Mouse (Mus musculus) spleen, adult 12 weeks (tissue): ENCODE results near the gene Abca5.

Experiments used
- DNase-seq: peaks from one replicate; pipeline ENCODE4 v3.0.0; 2022; ENCODE audit warnings: low spot score

Abca5 gene

GRCm38 (mm10) chr11:110303411-110303810 is 34.1 kb downstream of the Abca5 start:
- DNase-seq: no peak

GRCm38 (mm10) chr11:110297917-110298533 is 39.5 kb downstream of the Abca5 start:
- DNase-seq: no peak

DNA sequence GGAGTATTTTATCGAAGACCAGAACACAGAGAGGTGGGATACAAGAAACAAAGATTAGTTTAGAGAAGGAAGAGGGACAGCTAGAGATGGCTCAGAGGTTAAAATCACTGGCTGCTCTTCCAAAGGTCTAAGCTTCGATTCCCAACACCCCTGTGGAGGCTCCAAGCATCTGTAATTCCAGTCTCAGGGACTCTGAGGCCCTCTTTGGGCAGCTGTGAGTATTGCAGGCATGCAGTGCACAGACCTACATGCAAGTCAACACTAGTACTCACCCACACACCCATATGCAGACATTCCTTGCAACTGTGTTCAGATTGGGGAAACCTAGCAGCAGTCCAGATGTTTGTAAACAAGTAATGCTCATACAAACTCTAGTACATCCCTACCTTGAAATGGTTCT is 46.9 kb downstream of the Abca5 start:
- no peak for DNase-seq

DNA sequence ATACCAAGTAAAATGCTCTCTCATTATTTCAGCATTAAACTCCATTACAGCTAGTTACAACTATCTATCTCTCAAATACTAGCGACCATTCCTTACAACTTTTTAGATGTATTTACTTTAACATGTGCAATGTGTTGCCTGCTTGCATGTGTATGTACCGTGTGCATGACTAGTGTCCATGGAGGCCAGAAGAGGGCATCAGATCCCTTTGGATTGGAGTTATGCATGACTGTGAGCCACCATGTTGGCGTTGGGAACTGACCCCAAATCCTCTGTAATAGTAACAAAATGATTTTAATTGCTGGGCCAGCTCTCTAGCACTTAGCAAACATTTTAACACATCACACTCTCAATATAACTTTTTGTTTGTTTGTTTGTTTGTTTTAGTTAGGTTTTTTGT is 49.1 kb downstream of the Abca5 start:
- no peak for DNase-seq

GRCm38 (mm10) chr11:110287694-110288093 is 49.8 kb downstream of the Abca5 start:
- no peak for DNase-seq

DNA sequence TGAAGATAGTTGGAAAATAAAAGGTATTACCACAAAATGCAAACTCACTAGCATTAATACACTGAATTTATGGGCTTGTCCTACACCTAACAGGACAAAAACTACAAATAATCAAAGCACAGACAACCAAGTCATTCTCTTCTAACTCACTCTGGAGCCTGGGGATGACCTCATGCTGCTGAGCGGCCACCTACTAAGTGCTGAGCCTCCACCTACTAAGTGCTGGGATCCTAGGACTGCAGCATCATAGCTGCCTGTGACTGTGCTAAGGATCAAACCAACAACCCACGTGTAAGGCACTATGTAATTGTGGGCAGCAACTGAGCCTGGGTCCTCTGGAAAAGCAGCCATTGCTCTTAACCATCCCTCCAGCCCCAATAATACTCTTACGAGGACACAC is 51.2 kb downstream of the Abca5 start:
- no peak for DNase-seq

- DNase-seq: no peak
These were observed 52.7 kb downstream of the Abca5 start for GRCm38 (mm10) chr11:110284849-110285248.

- no peak for DNase-seq
These were observed 53.2 kb downstream of the Abca5 start for GRCm38 (mm10) chr11:110284185-110284787.

- DNase-seq: no peak
These were observed 62.7 kb downstream of the Abca5 start for GRCm38 (mm10) chr11:110274794-110275193.

DNA sequence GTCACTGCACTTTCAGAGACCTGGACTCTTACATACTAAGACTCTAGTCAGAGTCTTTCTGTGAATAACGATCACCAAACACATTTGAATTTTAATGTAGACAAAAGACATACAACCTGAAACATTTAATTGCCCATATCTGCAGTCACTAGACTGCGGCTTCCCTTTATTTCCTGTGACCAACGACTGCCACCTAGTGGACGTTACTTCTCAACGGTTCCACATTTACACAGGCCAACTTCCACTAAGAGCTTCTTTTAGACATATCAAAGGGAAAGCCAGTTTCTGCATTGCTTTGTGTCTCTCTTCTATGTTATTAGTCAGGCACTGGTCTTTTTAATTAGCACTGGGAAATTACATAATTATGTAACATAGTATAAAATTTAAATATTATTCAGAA is 65.8 kb downstream of the Abca5 start:
- DNase-seq: peak; percentile 37

DNA sequence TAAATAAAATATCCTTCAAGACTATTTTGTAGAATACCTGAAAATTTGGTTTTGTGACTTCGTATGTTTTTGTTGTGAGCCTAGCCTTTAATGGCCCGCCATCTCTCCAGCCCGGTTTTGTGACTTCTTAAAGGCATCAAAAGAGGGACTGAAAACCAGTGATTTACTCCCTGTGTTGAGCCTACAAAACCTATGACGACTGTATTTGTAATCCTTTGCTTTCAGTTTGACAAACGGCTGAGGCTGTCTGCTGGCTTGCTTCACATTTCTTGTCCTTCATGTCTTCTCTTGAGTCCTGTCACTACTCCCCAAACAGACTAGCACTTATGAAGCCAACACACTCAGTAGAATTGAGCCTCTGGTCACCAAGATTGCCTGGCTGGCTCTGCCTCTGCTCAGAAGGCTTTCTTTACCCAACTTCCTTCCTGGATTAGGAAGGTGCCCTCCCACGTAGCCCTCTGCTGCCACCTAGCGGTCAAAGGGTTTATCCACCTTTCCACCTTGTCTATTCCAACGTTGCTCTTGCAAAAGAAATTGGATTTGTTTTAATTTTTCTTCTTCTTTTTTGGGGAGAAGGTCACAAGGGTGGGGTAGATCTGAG is 69.2 kb downstream of the Abca5 start:
- DNase-seq: peak; percentile 57

DNA sequence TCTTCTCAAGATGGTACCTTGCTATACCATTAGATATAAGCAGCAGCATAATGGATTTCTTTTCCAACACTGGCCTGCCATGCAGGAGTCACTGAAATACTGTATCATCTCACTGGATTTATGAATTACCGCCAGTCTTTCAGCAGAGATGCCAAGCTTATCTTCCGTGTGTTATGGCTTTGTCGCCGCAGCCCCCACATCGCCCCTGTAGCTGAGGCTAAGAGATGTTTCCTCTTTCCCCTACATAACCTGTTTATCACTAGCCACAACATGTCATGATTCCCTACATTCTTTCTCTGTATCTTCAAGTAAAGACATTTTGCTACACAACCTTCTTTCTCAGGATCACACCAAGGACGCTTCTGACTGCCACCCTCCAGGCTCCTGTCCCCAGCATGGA is 70.3 kb downstream of the Abca5 start:
- no peak for DNase-seq

GRCm38 (mm10) chr11:110266757-110267156 is 70.8 kb downstream of the Abca5 start:
- no peak for DNase-seq

DNA sequence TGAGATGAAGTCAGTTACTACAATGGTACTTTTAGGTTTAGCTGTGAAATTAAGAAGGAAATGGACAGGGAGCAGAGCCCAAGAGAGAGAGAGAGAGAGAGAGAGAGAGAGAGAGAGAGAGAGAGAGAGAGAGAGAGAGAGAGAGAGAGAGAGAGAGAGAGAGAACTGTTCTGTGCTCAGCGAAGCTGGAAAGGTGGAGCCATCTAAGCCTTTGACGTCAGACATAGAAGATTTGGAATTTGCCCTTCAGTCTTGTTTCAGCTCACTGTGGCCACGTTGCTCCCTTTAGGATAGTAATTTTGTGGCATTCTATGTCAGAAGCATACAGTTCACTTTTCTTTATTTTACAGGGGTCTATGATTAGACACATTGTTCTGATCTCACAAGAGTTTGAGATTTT is 75.6 kb downstream of the Abca5 start:
- no peak for DNase-seq

GRCm38 (mm10) chr11:110257911-110258310 is 79.6 kb downstream of the Abca5 start:
- no peak for DNase-seq

GRCm38 (mm10) chr11:110257061-110257460 is 80.5 kb downstream of the Abca5 start:
- no peak for DNase-seq

DNA sequence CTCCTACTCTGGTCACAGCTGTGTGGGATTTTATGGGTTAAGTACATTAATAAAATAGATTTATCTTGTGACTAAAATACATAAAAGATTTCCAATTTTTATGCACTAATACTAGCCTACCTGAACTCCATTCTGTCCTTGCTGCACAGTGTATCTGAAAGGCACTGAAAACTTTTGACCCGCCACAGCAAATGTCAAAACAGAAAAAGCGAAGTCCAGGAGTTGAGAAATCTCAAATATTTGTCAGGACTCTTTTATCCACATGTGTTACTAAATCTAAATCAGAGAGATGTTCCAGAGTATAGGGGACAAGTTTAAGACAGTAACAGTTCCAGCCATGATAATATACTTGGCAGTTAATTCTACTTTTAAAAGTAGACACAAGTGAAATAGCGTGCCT is 85.3 kb downstream of the Abca5 start:
- no peak for DNase-seq

GRCm38 (mm10) chr11:110251534-110251933 is 86.0 kb downstream of the Abca5 start, which contains the start of gene Abca6:
Abca6 (minus strand) TSS chr11:110251776.
- DNase-seq: no peak

DNA sequence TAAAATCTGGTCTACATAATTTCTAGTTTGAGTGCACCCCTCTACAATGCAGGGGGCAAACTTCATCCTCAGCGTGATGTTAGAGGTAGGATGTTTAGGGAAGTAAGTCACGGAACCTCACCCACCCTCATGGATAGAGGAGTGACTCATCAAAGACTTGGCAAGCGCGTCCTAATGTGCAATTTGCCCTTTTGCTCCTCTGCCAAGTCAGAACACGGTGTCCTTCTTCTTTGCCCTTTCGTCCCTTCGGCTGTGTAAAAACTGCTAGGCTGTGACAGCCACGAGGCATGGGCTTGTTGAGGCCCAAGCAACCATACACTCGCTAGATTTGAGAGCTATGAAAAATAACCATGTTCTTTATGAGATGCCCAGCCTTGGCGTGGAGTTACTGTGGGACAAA is 92.8 kb downstream of the Abca5 start:
- no peak for DNase-seq

DNA sequence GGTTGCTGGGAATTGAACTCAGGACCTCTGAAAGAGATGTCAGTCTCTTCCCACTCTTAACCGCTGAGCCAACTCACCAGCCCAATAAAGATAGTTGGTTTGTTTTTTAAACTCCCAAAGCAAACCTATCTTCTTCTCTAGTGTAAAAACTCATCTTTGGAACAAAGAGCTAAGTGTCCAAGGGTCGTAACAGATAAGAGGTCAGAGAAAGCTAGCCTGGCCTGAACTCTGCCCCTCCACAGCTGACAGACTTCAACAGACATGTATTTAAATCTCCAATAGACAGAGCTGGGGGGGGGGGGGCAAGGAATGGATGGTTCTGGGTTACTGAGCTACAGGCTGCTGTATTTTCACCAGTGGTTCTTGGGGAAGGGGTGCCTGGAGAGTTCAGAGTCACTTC is 100.0 kb downstream of the Abca5 start:
- no peak for DNase-seq

DNA sequence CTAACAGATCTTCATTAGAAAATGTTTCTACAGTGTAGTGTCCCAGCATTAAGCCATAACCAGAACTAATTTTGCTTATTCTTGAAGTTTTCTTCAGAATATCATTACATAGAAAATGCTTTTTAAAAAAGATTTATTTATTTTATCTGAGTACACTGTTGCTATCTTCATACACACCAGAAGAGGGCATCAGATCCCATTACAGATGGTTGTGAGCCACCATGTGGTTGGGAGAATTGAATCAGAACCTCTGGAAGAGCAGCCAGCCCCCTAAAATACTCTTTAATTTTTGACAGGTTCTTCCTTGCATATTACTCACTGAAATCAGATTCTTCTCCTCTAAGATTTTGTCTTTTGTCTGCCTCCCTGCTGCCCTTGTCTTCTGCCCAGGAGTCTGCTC is 104.5 kb downstream of the Abca5 start:
- no peak for DNase-seq
